Comparison of ENCODE assay signal across 8 mouse cellular contexts in genomic region chr11:106065073-106065922, GRCm38 (mm10). TPM values are rescaled to one million over a fixed set of nuclear protein-coding genes. Genes with fewer than 3 reads are reported as not detected.
DNase-seq lines count a peak whose midpoint lies in the region; ATAC-seq and TF ChIP-seq lines count a peak whose summit lies in the region.

No protein-coding gene starts in this region.

- TF ChIP-seq POLR2A in testis, adult 2 months (IDR thresholded peaks at IDR 0.05; ENCODE audit: control insufficient read depth, low read depth, low read length) = no peak

- H3K4me2 ChIP-seq in forebrain, embryonic 13.5 days = peak overlapping the region; percentile 95
- peak overlapping the region; percentile 96 for H3K4me2 ChIP-seq in liver, embryonic 14.5 days (ENCODE audit: low read depth)
- H3K4me2 ChIP-seq in stomach, postnatal 0 days (replicated peaks; ENCODE audit: low read depth) = peak overlapping the region; percentile 69

- WGBS in forebrain, embryonic 13.5 days = 46% methylated on average over 18 of the region's 18 CpGs
- 16% methylated on average over 18 of the region's 18 CpGs for whole genome bisulfite sequencing in liver, embryonic 14.5 days (ENCODE audit: insufficient replicate concordance)
- WGBS in stomach, postnatal 0 days = 34% methylated on average over 18 of the region's 18 CpGs

- no peak overlapping the region for H3K27ac ChIP-seq in testis, adult 2 months (ENCODE audit: control insufficient read depth, insufficient read depth, low read depth, low read length)
- H3K27ac ChIP-seq in forebrain, embryonic 13.5 days = no peak overlapping the region
- peak overlapping the region; percentile 44; the same call in 1 of the 2 replicates for H3K27ac ChIP-seq in liver, embryonic 14.5 days
- H3K27ac ChIP-seq in stomach, postnatal 0 days (replicated peaks) = no peak overlapping the region; the same call in 1 of the 2 replicates

- TF ChIP-seq EP300 in liver, embryonic 14.5 days (IDR thresholded peaks at IDR 0.05; ENCODE audit: low read depth) = peak; percentile 65
- no peak for TF ChIP-seq EP300 in stomach, postnatal 0 days (optimal IDR thresholded peaks at IDR 0.05)

- peak overlapping the region; percentile 97 for H3K4me3 ChIP-seq in testis, adult 2 months (ENCODE audit: control insufficient read depth, low read depth, low read length)
- peak overlapping the region; percentile 82 for H3K4me3 ChIP-seq in forebrain, embryonic 13.5 days
- H3K4me3 ChIP-seq in liver, embryonic 14.5 days (ENCODE audit: insufficient read depth in 1 of 2, low read depth in 2 of 2, low read length in 2 of 2) = peak overlapping the region; percentile 69 to 94
- peak overlapping the region; percentile 82 for H3K4me3 ChIP-seq in stomach, postnatal 0 days (ENCODE audit: low read depth, low read length)

- ATAC-seq in forebrain, embryonic 13.5 days = 0 out of 2 replicates have a peak, but pooled peaks have one; percentile 6
- ATAC-seq in liver, embryonic 14.5 days (ENCODE audit: insufficient read depth) = no peak
- ATAC-seq in stomach, postnatal 0 days (ENCODE audit: low FRiP score, low TSS enrichment) = no peak

- H3K9me3 ChIP-seq in forebrain, embryonic 13.5 days (replicated peaks) = no peaks in the 10 kb centered on the region
- no peaks in the 10 kb centered on the region for H3K9me3 ChIP-seq in liver, embryonic 14.5 days (ENCODE audit: control insufficient read depth, low read length)
- no peaks in the 10 kb centered on the region for H3K9me3 ChIP-seq in stomach, postnatal 0 days (ENCODE audit: control insufficient read depth, low read length)

- H3K27me3 ChIP-seq in testis, adult 2 months (ENCODE audit: control insufficient read depth, insufficient read depth, low read length) = no peaks in the 10 kb centered on the region
- no peaks in the 10 kb centered on the region for H3K27me3 ChIP-seq in forebrain, embryonic 13.5 days
- H3K27me3 ChIP-seq in liver, embryonic 14.5 days (ENCODE audit: control insufficient read depth, insufficient read depth, low read length) = no peaks in the 10 kb centered on the region
- H3K27me3 ChIP-seq in stomach, postnatal 0 days (ENCODE audit: control insufficient read depth, insufficient read depth, low read length) = no peaks in the 10 kb centered on the region

- TF ChIP-seq CTCF in testis, adult 2 months (IDR thresholded peaks at IDR 0.05; ENCODE audit: control insufficient read depth, insufficient read depth, insufficient replicate concordance, low read depth, low read length) = no peak
- TF ChIP-seq CTCF in liver, embryonic 14.5 days (IDR thresholded peaks at IDR 0.05; ENCODE audit: low read depth) = no peak
- TF ChIP-seq CTCF in stomach, postnatal 0 days (IDR thresholded peaks at IDR 0.05; ENCODE audit: low read depth) = no peak

- DNase-seq in testis, postnatal 10 days (ENCODE audit: low spot score) = no peak
- peak in 2 of 3 experiments; percentile 45 to 46 for DNase-seq in liver, embryonic 14.5 days (ENCODE audit: low read depth in 3 of 3, low spot score in 3 of 3)
- DNase-seq in stomach, postnatal 0 days (ENCODE audit: low spot score) = no peak
- no peak for DNase-seq in left cerebral cortex, adult 11 months (ENCODE audit: low spot score)
- DNase-seq in adrenal gland, adult (ENCODE audit: inconsistent age in 2 of 2, low spot score in 1 of 2) = no peak
- no peak for DNase-seq in urinary bladder, postnatal 10 days (ENCODE audit: low spot score)

- peak overlapping the region; percentile 92; the same call in 1 of the 2 replicates for H3K9ac ChIP-seq in forebrain, embryonic 13.5 days
- H3K9ac ChIP-seq in liver, embryonic 14.5 days (replicated peaks) = peak overlapping the region; percentile 95
- peak overlapping the region; percentile 87; the same call in 1 of the 2 replicates for H3K9ac ChIP-seq in stomach, postnatal 0 days (ENCODE audit: low read length)

- H3K4me1 ChIP-seq in testis, adult 2 months (ENCODE audit: control insufficient read depth, insufficient read depth, low read length) = peaks cover 6% of the 10 kb centered on the region; the same call in 1 of the 2 replicates
- peaks cover 7% of the 10 kb centered on the region for H3K4me1 ChIP-seq in forebrain, embryonic 13.5 days
- H3K4me1 ChIP-seq in liver, embryonic 14.5 days (replicated peaks; ENCODE audit: control insufficient read depth in 2 of 2, insufficient read depth in 2 of 2, low read length in 1 of 2) = peaks cover 10 to 11% of the 10 kb centered on the region in 2 experiments
- H3K4me1 ChIP-seq in stomach, postnatal 0 days (replicated peaks; ENCODE audit: control insufficient read depth, insufficient read depth) = no peaks in the 10 kb centered on the region

- no peaks in the 10 kb centered on the region for H3K36me3 ChIP-seq in testis, adult 2 months (ENCODE audit: control insufficient read depth, insufficient read depth, low read length)
- 0 out of 2 replicates have a peak, but pooled peaks cover 5% of the 10 kb centered on the region for H3K36me3 ChIP-seq in forebrain, embryonic 13.5 days (ENCODE audit: poor library complexity, severe bottlenecking)
- H3K36me3 ChIP-seq in liver, embryonic 14.5 days (replicated peaks; ENCODE audit: control insufficient read depth, insufficient read depth, low read depth) = no peaks in the 10 kb centered on the region
- no peaks in the 10 kb centered on the region for H3K36me3 ChIP-seq in stomach, postnatal 0 days (ENCODE audit: control insufficient read depth, insufficient read depth, low read length)

RNA-seq across cellular contexts. Expression of gene Taco1, which starts 0.6 kb away (rescaled TPM):
- 3.5 and 4.3 TPM in 2 replicates for polyA plus RNA-seq in testis, adult 2 months (2012; rRNA removed)
- 8.9 and 9.6 TPM in 2 replicates for polyA plus RNA-seq in forebrain, embryonic 13.5 days (2015; fragmentation: Nextera tagmentation; extraction: Ambion mirVana)
- polyA plus RNA-seq in liver, embryonic 14.5 days (2012; rRNA removed) = 7.3 and 10.0 TPM in 2 replicates
- 4.8 and 5.2 TPM in 2 replicates for polyA plus RNA-seq in liver, embryonic 14.5 days (2014; fragmentation: Nextera tagmentation; extraction: Ambion mirVana)
- 7.6 and 8.1 TPM in 2 replicates for polyA plus RNA-seq in stomach, postnatal 0 days (2015; fragmentation: Nextera tagmentation; extraction: Ambion mirVana)

RNA-seq across cellular contexts. Expression of gene Map3k3, which starts 19.1 kb away (rescaled TPM):
- 10.5 and 11.3 TPM in 2 replicates for polyA plus RNA-seq in testis, adult 2 months (2012; rRNA removed)
- 9.5 and 11.9 TPM in 2 replicates for polyA plus RNA-seq in forebrain, embryonic 13.5 days (2015; fragmentation: Nextera tagmentation; extraction: Ambion mirVana)
- 5.2 and 5.5 TPM in 2 replicates for polyA plus RNA-seq in liver, embryonic 14.5 days (2012; rRNA removed)
- 3.8 and 5.4 TPM in 2 replicates for polyA plus RNA-seq in liver, embryonic 14.5 days (2014; fragmentation: Nextera tagmentation; extraction: Ambion mirVana)
- polyA plus RNA-seq in stomach, postnatal 0 days (2015; fragmentation: Nextera tagmentation; extraction: Ambion mirVana) = 8.7 and 10.2 TPM in 2 replicates

RNA-seq across cellular contexts. Expression of gene Dcaf7, which starts 28.6 kb away (rescaled TPM):
- polyA plus RNA-seq in testis, adult 2 months (2012; rRNA removed) = 65.9 and 66.7 TPM in 2 replicates
- polyA plus RNA-seq in forebrain, embryonic 13.5 days (2015; fragmentation: Nextera tagmentation; extraction: Ambion mirVana) = 82.1 and 99.4 TPM in 2 replicates
- 15.4 and 15.5 TPM in 2 replicates for polyA plus RNA-seq in liver, embryonic 14.5 days (2012; rRNA removed)
- 21.6 and 25.9 TPM in 2 replicates for polyA plus RNA-seq in liver, embryonic 14.5 days (2014; fragmentation: Nextera tagmentation; extraction: Ambion mirVana)
- polyA plus RNA-seq in stomach, postnatal 0 days (2015; fragmentation: Nextera tagmentation; extraction: Ambion mirVana) = 25.9 and 28.1 TPM in 2 replicates

RNA-seq across cellular contexts. Expression of gene Kcnh6, which starts 57.4 kb away (rescaled TPM):
- polyA plus RNA-seq in testis, adult 2 months (2012; rRNA removed) = 0.41 and 0.46 TPM in 2 replicates
- 0.40 and 0.54 TPM in 2 replicates for polyA plus RNA-seq in forebrain, embryonic 13.5 days (2015; fragmentation: Nextera tagmentation; extraction: Ambion mirVana)
- polyA plus RNA-seq in liver, embryonic 14.5 days (2012; rRNA removed) = 0.01 TPM in 2 replicates
- polyA plus RNA-seq in liver, embryonic 14.5 days (2014; fragmentation: Nextera tagmentation; extraction: Ambion mirVana) = not detected in 2 replicates
- polyA plus RNA-seq in stomach, postnatal 0 days (2015; fragmentation: Nextera tagmentation; extraction: Ambion mirVana) = 0.54 and 0.55 TPM in 2 replicates

Comparison
In these comparisons a context has a peak if more than half of its experiments do, and no peak if none do; other contexts are left out.
1. DNase-seq: peak in liver, embryonic 14.5 days (2 of 3); none in testis, postnatal 10 days (single experiment), stomach, postnatal 0 days (single experiment), left cerebral cortex, adult 11 months (single experiment), adrenal gland, adult (0 of 2) and urinary bladder, postnatal 10 days (single experiment).
2. Peak in every context shown above with its lines, with median percentiles within 50 percentile points of each other: H3K4me3 ChIP-seq, H3K4me2 ChIP-seq and H3K9ac ChIP-seq.